Mouse (Mus musculus) heart, embryonic 13.5 days (tissue): Measurements from ENCODE around the gene Wdr66. TPM values are rescaled to one million over a fixed set of nuclear protein-coding genes. Genes with fewer than 3 reads are reported as not detected.

Experiments used
- ATAC-seq: fragments of 200-750 bp; cut with Nextera tagmentation; 2 replicates; pipeline ENCODE4 v1.8.0; 2017; ENCODE audit warnings: moderate TSS enrichment; ENCODE audit not compliant: insufficient number of reproducible peaks, low FRiP score, low TSS enrichment; ENCODE audit errors: extremely low read depth
- H3K27ac ChIP-seq: fragments of 300-500 bp; sonication (generic); replicated peaks from 2 replicates; pipeline ENCODE4 v1.5.1; 2015; ENCODE audit warnings: moderate library complexity, mild to moderate bottlenecking, inconsistent platforms
- H3K27me3 ChIP-seq: fragments of 300-500 bp; sonication (generic); replicated peaks from 2 replicates; pipeline ENCODE4 v1.6.1; 2015; ENCODE audit warnings: mild to moderate bottlenecking, inconsistent platforms
- H3K36me3 ChIP-seq: fragments of 300-500 bp; sonication (generic); 2 replicates; pipeline ENCODE4 v1.6.1; 2015; ENCODE audit warnings: mild to moderate bottlenecking, inconsistent platforms
- H3K4me1 ChIP-seq: fragments of 300-500 bp; sonication (generic); 2 replicates; pipeline ENCODE4 v1.6.1; 2015; ENCODE audit warnings: inconsistent platforms
- H3K4me2 ChIP-seq: fragments of 300-500 bp; sonication (generic); 2 replicates; pipeline ENCODE4 v1.6.1; 2015; ENCODE audit warnings: inconsistent platforms, mild to moderate bottlenecking, moderate library complexity
- H3K4me3 ChIP-seq: fragments of 300-500 bp; sonication (generic); 2 replicates; pipeline ENCODE4 v1.5.1; 2015; ENCODE audit warnings: moderate library complexity, mild to moderate bottlenecking, inconsistent platforms
- H3K9ac ChIP-seq: fragments of 300-500 bp; sonication (generic); 2 replicates; pipeline ENCODE4 v1.6.1; 2015; ENCODE audit warnings: inconsistent platforms, mild to moderate bottlenecking, moderate library complexity
- H3K9me3 ChIP-seq: fragments of 300-500 bp; sonication (generic); 2 replicates; pipeline ENCODE4 v1.6.1; 2016; ENCODE audit warnings: inconsistent platforms
- WGBS: fragments of 180-500 bp; shearing (Covaris S2); methylation state at CpG from one replicate; pipeline ENCODE4 v1.1.7; 2015; ENCODE audit warnings: mixed read lengths; 5-methylcytosine and 5-hydroxymethylcytosine counted together
- polyA plus RNA-seq: library from polyadenylated mRNA; unstranded; fragments of >200 nt; fragmentation: Nextera tagmentation; extraction: Ambion mirVana; gene quantifications from 2 replicates; pipeline ENCODE4 v1.2.1, GENCODE M21; 2015

Gene Wdr66
- polyA plus RNA-seq, 1 experiment from 2014 or later, result 0.91 TPM

DNA sequence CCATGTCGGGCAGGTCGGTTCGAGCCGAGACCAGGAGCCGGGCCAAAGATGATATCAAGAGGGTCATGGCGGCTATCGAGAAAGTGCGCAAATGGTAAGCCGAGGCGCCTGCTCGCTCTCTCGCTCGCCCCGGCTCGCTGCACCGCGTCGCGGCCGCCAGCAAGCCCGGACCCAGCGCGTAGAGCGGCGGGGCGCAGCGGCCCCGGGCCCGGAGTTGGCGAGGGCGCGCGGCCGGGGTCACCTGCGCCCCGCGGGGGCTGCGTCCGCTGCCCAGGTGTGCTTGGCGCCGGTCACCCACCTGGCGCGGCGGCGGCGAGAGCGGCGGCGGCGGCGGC is 92.7 kb downstream of the Wdr66 start:
- peak; percentile 5; the same call in 1 of the 2 replicates for ATAC-seq
- Histone ChIP-seq H3K4me2 (peak overlapping the region; percentile 91), H3K4me1 (peaks cover 43% of the 10 kb centered on the region), H3K4me3 (peak overlapping the region; percentile 93), H3K36me3 (0 out of 2 replicates have a peak, but pooled peaks cover 6% of the 10 kb centered on the region), H3K27ac (peak overlapping the region; percentile 98), H3K9me3 (no peaks in the 10 kb centered on the region), H3K9ac (peak overlapping the region; percentile 95), H3K27me3 (no peaks in the 10 kb centered on the region)
- WGBS, result under 1% methylated on average over 46 of the region's 51 CpGs

DNA sequence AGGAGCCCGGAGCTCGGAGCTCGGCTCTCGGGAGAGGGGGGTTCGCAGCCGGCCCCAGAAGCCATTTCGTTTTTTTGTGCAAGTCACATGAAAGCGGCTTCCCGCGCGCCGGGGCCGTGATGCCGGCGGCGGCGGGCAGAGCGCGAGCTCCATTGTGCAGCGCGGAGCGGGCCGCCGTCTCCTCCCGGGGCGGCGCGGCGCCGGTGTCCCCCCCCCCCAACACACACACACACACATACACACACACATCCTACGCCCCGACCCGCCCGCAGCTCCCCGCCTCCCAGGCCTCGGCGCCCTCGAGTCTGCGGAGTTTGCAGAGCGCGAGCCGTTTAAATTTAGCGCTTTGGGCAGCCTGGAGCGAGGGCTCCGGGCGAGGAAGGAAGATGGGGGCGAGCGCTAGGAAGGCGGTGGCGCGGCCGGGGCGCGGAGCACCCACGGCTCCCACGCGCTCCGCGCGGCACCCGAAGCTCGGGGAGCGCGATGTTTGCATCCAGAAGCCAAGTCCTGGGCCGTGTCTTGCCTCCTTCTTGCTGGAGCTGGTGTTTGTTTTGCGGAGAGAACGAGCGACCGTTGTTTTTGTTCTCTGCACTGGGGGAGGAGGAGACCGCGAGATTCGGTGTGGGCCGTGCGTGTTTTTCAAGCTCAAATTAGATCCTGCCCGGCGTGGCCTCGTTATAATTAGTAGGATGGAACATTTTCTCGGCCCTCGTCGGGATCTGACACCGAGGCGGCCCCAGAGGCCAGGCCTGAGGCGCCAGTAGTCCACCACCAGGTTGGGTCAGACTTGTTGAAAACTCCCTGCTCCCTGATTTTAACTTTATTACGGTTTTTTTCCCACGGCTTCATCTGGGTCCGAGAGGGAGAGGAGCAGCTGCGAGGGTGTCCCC is 93.3 kb downstream of the Wdr66 start:
- peak overlapping the region; percentile 93 for H3K4me3 ChIP-seq
- peak; percentile 12; the same call in 1 of the 2 replicates for ATAC-seq
- under 1% methylated on average over 71 of the region's 87 CpGs for WGBS
- H3K9ac ChIP-seq, result peak overlapping the region; percentile 95
- H3K9me3 ChIP-seq, result no peaks in the 10 kb centered on the region
- H3K4me2 ChIP-seq, result peak overlapping the region; percentile 91
- no peaks in the 10 kb centered on the region for H3K27me3 ChIP-seq
- H3K4me1 ChIP-seq, result peaks cover 47% of the 10 kb centered on the region
- 0 out of 2 replicates have a peak, but pooled peaks cover 6% of the 10 kb centered on the region for H3K36me3 ChIP-seq
- peak overlapping the region; percentile 98 for H3K27ac ChIP-seq

GRCm38 (mm10) chr5:123345853-123346654 is 94.2 kb downstream of the Wdr66 start:
- ATAC-seq, result no peak
- Histone ChIP-seq H3K4me2 (peak overlapping the region; percentile 91), H3K4me1 (peaks cover 56% of the 10 kb centered on the region), H3K9ac (peak overlapping the region; percentile 95), H3K36me3 (0 out of 2 replicates have a peak, but pooled peaks cover 6% of the 10 kb centered on the region), H3K27ac (peak overlapping the region; percentile 98), H3K27me3 (no peaks in the 10 kb centered on the region), H3K9me3 (no peaks in the 10 kb centered on the region), H3K4me3 (peak overlapping the region; percentile 93)
- 4% methylated on average over 22 of the region's 22 CpGs for WGBS

DNA sequence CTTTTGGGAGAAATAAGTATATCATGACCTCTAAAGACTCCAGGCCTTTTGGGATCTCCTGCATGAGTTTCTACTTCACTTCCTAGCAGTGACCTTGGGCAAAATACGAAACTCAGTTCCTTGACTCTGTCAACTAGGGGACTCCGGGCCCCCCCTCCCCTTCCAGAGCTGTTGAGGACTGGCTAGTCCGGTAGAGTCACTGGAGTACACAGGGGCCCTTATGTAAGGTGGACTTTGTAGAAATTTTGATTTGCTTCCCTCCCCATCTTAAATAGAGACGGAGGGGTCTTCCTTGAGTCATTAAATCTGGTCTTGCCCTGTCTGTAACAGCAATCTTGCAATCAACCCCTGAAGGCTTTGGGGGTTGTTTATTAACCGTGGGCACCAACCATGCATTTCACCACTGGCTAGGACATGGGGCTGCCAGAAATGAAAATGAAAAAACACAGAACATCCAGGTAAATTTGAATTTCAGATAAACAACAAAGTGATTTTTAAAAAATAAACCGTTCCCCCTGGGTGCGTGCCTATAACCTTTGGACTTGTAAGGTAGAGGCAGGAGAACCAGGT is 94.9 kb downstream of the Wdr66 start:
- Histone ChIP-seq H3K9ac (peak overlapping the region; percentile 95), H3K27ac (peak overlapping the region; percentile 98), H3K4me2 (peak overlapping the region; percentile 91), H3K36me3 (0 out of 2 replicates have a peak, but pooled peaks cover 6% of the 10 kb centered on the region), H3K9me3 (no peaks in the 10 kb centered on the region), H3K4me1 (peaks cover 63% of the 10 kb centered on the region), H3K27me3 (no peaks in the 10 kb centered on the region), H3K4me3 (peak overlapping the region; percentile 93)
- no peak for ATAC-seq
- 71% methylated on average over 7 of the region's 7 CpGs for WGBS

- H3K9ac ChIP-seq, result no peak overlapping the region
- H3K9me3 ChIP-seq, result no peaks in the 10 kb centered on the region
- no peak overlapping the region for H3K4me3 ChIP-seq
- no peak overlapping the region for H3K4me2 ChIP-seq
- no peak overlapping the region for H3K27ac ChIP-seq
- no peaks in the 10 kb centered on the region for H3K27me3 ChIP-seq
- H3K36me3 ChIP-seq, result peaks cover 14% of the 10 kb centered on the region
- ATAC-seq, result no peak
- 73% methylated on average over 2 of the region's 2 CpGs for WGBS
- peaks cover 75% of the 10 kb centered on the region for H3K4me1 ChIP-seq
These were observed 96.1 kb downstream of the Wdr66 start for GRCm38 (mm10) chr5:123347985-123348384.

DNA sequence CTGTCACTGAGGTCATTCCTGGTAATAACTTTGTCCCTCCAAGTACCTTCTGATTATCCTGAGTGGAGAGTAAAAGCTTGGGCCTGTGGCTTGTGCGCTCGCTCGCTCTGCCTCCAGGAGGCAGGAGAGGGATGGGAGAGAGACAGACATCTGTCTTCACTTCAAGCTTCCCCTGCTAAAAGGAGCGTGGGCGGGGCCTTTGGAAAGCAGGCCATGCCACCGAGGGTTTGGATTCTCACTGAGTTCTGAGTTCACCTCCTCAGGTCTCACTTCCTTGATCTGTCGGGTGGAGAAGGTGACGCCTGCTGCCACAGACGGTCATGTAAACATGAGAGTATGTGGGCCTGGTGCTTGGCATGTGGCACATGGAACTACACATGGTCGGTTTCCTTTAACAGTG is 98.5 kb downstream of the Wdr66 start:
- Histone ChIP-seq H3K9ac (peak overlapping the region; percentile 29; the same call in 1 of the 2 replicates), H3K27me3 (no peaks in the 10 kb centered on the region), H3K36me3 (peaks cover 27% of the 10 kb centered on the region), H3K4me3 (no peak overlapping the region), H3K9me3 (no peaks in the 10 kb centered on the region), H3K4me2 (0 out of 2 replicates have a peak overlapping the region, but pooled peaks have one; percentile 5), H3K27ac (0 out of 2 replicates have a peak overlapping the region, but pooled peaks have one; percentile 20), H3K4me1 (peaks cover 77% of the 10 kb centered on the region)
- WGBS, result 39% methylated on average over 10 of the region's 10 CpGs
- ATAC-seq, result no peak

DNA sequence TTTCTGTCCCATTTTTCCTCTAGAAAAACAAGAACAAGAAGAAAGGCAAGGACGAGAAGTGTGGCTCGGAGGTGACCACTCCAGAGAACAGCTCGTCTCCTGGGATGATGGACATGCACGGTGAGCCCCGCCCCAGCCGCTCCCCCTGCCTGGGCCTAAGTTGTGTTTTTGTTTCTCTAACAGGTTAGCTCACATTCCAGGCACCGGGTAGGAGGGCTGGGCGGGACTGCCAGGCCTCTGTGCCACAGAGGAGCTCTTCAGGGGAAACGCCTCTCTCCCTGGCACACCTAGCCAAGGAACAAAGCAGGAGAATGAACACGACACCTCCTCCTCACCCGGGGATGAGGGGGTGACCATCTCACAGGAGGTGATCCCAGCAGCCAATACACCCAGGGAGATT is 104.0 kb downstream of the Wdr66 start:
- no peak overlapping the region for H3K9ac ChIP-seq
- H3K4me2 ChIP-seq, result no peak overlapping the region
- peaks cover 77% of the 10 kb centered on the region for H3K36me3 ChIP-seq
- WGBS, result 75% methylated on average over 11 of the region's 11 CpGs
- no peaks in the 10 kb centered on the region for H3K27me3 ChIP-seq
- H3K9me3 ChIP-seq, result no peaks in the 10 kb centered on the region
- H3K4me1 ChIP-seq, result peaks cover 28% of the 10 kb centered on the region
- no peak overlapping the region for H3K4me3 ChIP-seq
- H3K27ac ChIP-seq, result no peak overlapping the region
- no peak for ATAC-seq

DNA sequence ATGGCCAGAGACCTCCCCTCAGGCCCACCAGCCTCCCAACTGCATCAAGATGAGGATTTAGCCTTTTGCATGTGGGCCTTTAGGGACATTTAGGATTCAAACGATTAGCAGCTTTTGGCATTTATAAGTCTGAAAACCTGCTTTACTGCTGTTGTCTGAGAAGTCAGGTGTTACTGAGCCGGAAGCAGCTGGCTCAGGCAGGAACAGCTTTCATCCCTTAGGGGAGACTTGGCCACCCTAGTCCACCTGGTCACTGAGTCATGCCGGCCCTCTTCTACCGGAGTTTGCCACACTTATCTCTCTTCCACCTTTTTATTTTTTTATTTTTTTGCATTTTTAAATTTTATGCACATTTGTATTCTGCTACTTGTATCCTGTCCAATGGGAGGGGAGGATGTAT is 105.4 kb downstream of the Wdr66 start:
- Histone ChIP-seq H3K4me1 (peaks cover 15% of the 10 kb centered on the region), H3K4me3 (no peak overlapping the region), H3K9me3 (no peaks in the 10 kb centered on the region), H3K4me2 (no peak overlapping the region), H3K27ac (no peak overlapping the region), H3K9ac (no peak overlapping the region), H3K27me3 (no peaks in the 10 kb centered on the region), H3K36me3 (peaks cover 85% of the 10 kb centered on the region)
- WGBS, result 85% methylated on average over 4 of the region's 4 CpGs
- no peak for ATAC-seq

- no peak overlapping the region for H3K4me2 ChIP-seq
- H3K4me3 ChIP-seq, result no peak overlapping the region
- H3K27ac ChIP-seq, result no peak overlapping the region
- H3K9ac ChIP-seq, result no peak overlapping the region
- H3K36me3 ChIP-seq, result peaks cover 99% of the 10 kb centered on the region
- ATAC-seq, result no peak
- no peaks in the 10 kb centered on the region for H3K27me3 ChIP-seq
- H3K4me1 ChIP-seq, result peaks cover 10% of the 10 kb centered on the region
- no peaks in the 10 kb centered on the region for H3K9me3 ChIP-seq
- WGBS, result 88% methylated on average over 6 of the region's 6 CpGs
These were observed 107.5 kb downstream of the Wdr66 start for GRCm38 (mm10) chr5:123359431-123359830.

GRCm38 (mm10) chr5:123362911-123363310 is 111.0 kb downstream of the Wdr66 start:
- H3K4me3 ChIP-seq, result no peak overlapping the region
- peaks cover 17% of the 10 kb centered on the region for H3K4me1 ChIP-seq
- H3K9me3 ChIP-seq, result no peaks in the 10 kb centered on the region
- no peaks in the 10 kb centered on the region for H3K27me3 ChIP-seq
- 73% methylated on average over 4 of the region's 4 CpGs for WGBS
- H3K27ac ChIP-seq, result no peak overlapping the region
- no peak overlapping the region for H3K9ac ChIP-seq
- ATAC-seq, result no peak
- H3K4me2 ChIP-seq, result no peak overlapping the region
- H3K36me3 ChIP-seq, result peaks cover 96% of the 10 kb centered on the region
